Mouse (Mus musculus): Measurements from ENCODE around the gene Cad.

The Cad gene

DNA sequence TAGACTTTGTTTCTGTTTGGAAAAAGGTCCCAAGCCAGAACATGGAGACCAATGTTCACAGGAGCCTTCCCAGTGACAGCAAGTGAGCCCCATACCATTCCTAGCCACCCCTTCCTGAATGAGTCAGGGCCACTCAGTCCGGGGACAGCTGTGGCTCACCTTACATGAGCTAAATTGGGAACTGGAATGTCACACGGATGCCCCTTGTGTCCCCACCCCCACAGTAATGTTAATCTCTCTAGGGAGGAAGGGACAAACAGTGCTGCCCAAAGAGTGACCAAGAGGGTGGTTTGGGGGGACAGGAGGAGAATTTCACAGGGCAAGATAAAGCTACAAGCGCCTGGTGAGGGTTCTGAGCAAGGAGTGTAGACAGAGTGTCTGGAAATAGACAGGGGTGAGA, 61.8 kb downstream of the Cad start, which contains the start of gene Trim54:
TSS of gene Trim54 (plus strand) at position 359 of the 400 bp plus-strand sequence.
- DNase-seq: no peak

DNA sequence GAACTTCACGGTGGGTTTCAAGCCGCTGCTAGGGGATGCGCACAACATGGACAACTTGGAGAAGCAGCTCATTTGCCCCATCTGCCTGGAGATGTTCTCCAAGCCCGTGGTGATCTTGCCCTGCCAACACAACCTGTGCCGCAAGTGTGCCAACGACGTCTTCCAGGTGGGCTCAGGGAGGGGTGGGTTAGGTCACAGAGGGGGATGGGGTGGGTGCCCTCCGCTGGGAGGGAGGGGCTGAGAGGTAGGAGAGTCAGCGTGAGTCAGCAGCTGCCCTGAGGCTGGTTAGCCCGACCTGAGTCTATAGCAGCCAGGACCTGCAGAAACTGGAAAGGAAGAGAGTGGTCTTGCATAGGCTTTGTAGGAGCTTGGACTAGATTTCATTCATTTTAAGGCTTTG, 62.3 kb downstream of the Cad start:
- DNase-seq: no peak

DNA sequence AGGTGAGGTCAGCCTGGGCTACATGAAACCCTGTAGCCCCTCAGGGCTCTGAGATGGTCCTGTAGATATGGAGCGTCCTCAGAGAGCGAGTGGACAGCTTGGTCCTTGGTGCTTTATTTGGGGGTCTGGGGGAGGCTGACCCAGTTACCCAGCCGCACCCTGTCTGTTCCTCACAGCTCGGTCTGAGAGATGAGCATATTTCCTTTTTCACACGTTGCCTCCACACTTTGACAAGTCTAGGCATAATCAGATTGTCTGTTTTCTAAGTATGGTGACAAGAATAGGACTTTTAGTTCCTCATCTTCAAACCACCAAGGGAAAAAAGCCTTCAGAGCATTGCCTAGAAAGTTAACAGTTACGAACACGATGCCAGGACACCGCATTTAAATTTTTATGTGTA, 66.5 kb downstream of the Cad start:
- DNase-seq: no peak

DNA sequence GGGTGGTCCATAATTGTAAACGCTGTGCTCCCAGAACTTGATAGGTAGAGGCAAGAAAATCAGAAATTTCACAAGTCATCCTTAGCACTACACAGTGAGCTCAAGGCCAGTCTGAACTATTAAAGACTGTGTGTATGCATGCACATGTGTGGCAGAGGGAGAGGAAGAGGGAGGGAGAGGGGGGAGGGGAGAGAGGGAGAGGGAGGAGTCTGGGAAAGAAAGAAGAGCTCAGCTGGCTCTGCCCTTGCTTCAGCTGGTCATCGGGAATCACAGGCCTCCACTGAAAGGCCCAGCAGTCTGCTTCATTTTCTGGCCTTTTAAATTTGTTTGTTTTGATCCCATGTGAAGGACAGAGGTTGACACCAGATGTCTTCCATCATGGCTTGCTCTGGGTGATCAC, 68.9 kb downstream of the Cad start:
- no peak for DNase-seq

DNA sequence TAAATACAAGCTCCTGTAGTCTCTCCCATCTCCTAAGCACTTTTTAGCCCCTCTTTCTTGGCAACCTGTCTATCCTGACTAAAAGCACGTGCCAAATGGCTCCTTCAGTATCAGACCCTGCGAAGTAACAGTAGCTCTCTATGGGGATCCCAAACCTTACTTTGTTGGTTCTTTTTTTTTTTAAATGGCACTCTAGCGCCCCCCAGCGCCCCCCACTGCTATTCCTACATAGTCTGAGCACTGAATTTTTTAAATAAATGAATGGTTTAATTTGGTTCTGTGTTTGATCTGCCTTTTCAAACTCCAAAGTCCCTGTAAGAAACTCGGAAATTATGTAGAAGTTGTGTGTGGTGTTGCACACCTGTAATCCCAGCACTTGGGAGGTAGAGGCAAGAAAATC, 71.5 kb downstream of the Cad start:
- DNase-seq: no peak

Measured in kidney, postnatal 4 days (tissue).